Mouse (Mus musculus): Measurements from ENCODE around the gene Wnt8b. TPM values are rescaled to one million over a fixed set of nuclear protein-coding genes. Genes with fewer than 3 reads are reported as not detected.

The Wnt8b gene
- 0.45 and 0.46 TPM in 2 replicates for polyA plus RNA-seq (2014; fragmentation: Nextera tagmentation; extraction: Ambion mirVana)

- H3K4me2 ChIP-seq (ENCODE audit: low read depth), result no peak within 1 kb of the TSS
- DNase-seq (ENCODE audit: low spot score) (no peak), ATAC-seq (ENCODE audit: insufficient read depth, low FRiP score, low TSS enrichment) (no peak)
- WGBS, result 33% methylated on average over 8 of the region's 8 CpGs
- no peaks in the 10 kb centered on the region for H3K36me3 ChIP-seq (ENCODE audit: control insufficient read depth, insufficient read depth, low read length)
- H3K27ac ChIP-seq (ENCODE audit: low read depth, low read length), result no peak within 1 kb of the TSS
- H3K4me1 ChIP-seq (ENCODE audit: control insufficient read depth, insufficient read depth, low read length), result no peaks in the 10 kb centered on the region
- no peak within 1 kb of the TSS for H3K9ac ChIP-seq (ENCODE audit: low read length)
- no peak within 1 kb of the TSS for H3K4me3 ChIP-seq (ENCODE audit: low read depth, low read length)
- H3K9me3 ChIP-seq (ENCODE audit: control insufficient read depth, low read length), result no peaks in the 10 kb centered on the region
- H3K27me3 ChIP-seq (ENCODE audit: control insufficient read depth, insufficient read depth, low read length), result no peaks in the 10 kb centered on the region
Measured at GRCm38 (mm10) chr19:44493128-44493527, at the start of gene Wnt8b. Gene Wnt8b, plus strand, starts transcription at chr19:44493472.

DNA sequence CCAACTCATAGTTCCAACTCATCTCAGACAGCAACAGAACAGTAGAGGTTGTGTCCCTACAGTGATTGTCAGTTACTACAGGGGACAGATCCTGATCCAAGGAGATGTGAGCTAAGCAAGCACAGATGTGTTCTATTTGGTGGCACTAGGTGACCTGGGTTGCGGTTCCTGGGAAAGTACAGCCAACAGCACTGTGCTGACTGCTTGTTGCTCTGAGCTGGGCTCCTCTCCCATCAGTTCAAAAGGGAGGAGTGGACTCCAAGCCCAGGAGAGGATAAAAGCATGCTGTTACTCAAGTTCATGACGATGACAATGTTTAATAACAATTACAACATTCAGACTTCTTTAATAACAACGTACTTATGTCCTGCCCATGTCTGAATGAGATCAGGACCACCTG, 47.5 kb upstream of the Wnt8b start:
- Histone ChIP-seq H3K27me3 (ENCODE audit: control insufficient read depth, insufficient read depth, low read length) (no peaks in the 10 kb centered on the region), H3K9me3 (ENCODE audit: control insufficient read depth, low read length) (no peaks in the 10 kb centered on the region), H3K4me1 (ENCODE audit: control insufficient read depth, insufficient read depth, low read length) (no peaks in the 10 kb centered on the region), H3K36me3 (ENCODE audit: control insufficient read depth, insufficient read depth, low read length) (no peaks in the 10 kb centered on the region), H3K4me3 (ENCODE audit: low read depth, low read length) (no peak overlapping the region), H3K4me2 (ENCODE audit: low read depth) (no peak overlapping the region), H3K27ac (ENCODE audit: low read depth, low read length) (no peak overlapping the region), H3K9ac (ENCODE audit: low read length) (no peak overlapping the region)
- DNase-seq (ENCODE audit: low spot score) (no peak), ATAC-seq (ENCODE audit: insufficient read depth, low FRiP score, low TSS enrichment) (no peak)
- WGBS, result 92% methylated on average over 3 of the region's 3 CpGs

DNA sequence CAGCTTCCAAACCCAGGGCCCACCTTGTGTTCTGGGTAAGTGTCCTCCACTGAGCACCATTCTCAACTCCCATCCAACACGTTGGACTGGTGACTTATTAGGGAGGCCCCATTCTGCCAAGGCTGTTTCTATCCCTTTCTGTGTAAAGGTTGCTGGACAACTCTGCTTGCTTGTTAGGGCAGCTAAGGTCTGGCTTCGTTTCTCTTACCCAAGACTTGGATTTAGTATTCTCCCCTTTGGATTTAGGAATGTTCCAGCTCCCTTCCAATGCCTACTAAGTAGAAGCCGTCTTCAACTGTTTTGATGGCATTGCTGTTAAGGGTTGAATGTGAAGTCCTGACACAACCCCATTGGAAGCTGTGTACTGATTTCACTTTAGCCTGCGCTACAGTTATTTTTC, 45.3 kb upstream of the Wnt8b start:
- H3K9me3 ChIP-seq (ENCODE audit: control insufficient read depth, low read length), result no peaks in the 10 kb centered on the region
- ATAC-seq (ENCODE audit: insufficient read depth, low FRiP score, low TSS enrichment) (no peak), DNase-seq (ENCODE audit: low spot score) (no peak)
- no peaks in the 10 kb centered on the region for H3K36me3 ChIP-seq (ENCODE audit: control insufficient read depth, insufficient read depth, low read length)
- WGBS, result 83% methylated on average over 4 of the region's 4 CpGs
- H3K9ac ChIP-seq (ENCODE audit: low read length), result no peak overlapping the region
- H3K4me3 ChIP-seq (ENCODE audit: low read depth, low read length), result no peak overlapping the region
- no peak overlapping the region for H3K27ac ChIP-seq (ENCODE audit: low read depth, low read length)
- H3K27me3 ChIP-seq (ENCODE audit: control insufficient read depth, insufficient read depth, low read length), result no peaks in the 10 kb centered on the region
- no peaks in the 10 kb centered on the region for H3K4me1 ChIP-seq (ENCODE audit: control insufficient read depth, insufficient read depth, low read length)
- no peak overlapping the region for H3K4me2 ChIP-seq (ENCODE audit: low read depth)

DNA sequence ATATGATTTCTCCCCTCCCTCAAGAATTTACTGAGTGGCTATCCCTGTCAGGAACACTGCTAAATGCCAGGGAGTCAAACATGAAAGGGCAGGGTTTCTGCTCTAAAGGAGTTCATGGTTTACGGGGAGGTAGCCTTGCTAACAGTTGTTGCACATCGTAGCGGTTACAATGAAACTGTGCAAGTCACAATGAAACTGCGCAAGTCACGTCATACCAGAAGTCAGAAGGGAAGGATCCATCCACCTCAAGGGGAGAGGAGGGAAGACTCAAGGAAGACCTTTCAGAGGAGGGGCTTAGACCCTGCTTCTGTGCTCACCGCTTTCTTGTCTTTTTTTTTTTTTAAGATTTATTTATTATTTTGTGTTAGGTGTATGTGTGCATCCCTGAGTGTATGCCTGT, 38.4 kb upstream of the Wnt8b start:
- Histone ChIP-seq H3K4me3 (ENCODE audit: low read depth, low read length) (no peak overlapping the region), H3K4me2 (ENCODE audit: low read depth) (no peak overlapping the region), H3K27me3 (ENCODE audit: control insufficient read depth, insufficient read depth, low read length) (no peaks in the 10 kb centered on the region), H3K36me3 (ENCODE audit: control insufficient read depth, insufficient read depth, low read length) (no peaks in the 10 kb centered on the region), H3K9ac (ENCODE audit: low read length) (no peak overlapping the region), H3K4me1 (ENCODE audit: control insufficient read depth, insufficient read depth, low read length) (no peaks in the 10 kb centered on the region), H3K27ac (ENCODE audit: low read depth, low read length) (no peak overlapping the region), H3K9me3 (ENCODE audit: control insufficient read depth, low read length) (no peaks in the 10 kb centered on the region)
- ATAC-seq (ENCODE audit: insufficient read depth, low FRiP score, low TSS enrichment) (no peak), DNase-seq (ENCODE audit: low spot score) (no peak)
- WGBS, result 93% methylated on average over 6 of the region's 6 CpGs

DNA sequence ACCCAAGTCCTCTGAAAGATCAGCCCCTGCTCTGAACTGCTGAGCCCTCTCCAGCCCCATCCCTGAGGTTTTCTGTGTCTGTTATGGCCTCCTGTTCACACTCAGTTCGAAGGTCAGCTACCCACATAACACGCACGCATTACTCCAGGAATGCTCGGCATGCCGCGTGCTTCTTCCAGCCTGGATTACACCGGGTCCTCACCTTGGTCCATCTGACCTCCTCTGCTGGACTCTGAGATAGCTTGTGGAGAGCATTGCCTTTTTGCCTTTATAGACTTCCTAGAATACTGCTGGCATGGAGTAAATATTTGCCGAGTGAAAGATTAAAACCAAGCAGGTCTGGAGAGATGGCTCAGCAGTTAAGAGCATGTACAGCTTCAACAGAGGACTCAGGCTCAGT, 37.9 kb upstream of the Wnt8b start:
- Histone ChIP-seq H3K36me3 (ENCODE audit: control insufficient read depth, insufficient read depth, low read length) (no peaks in the 10 kb centered on the region), H3K9me3 (ENCODE audit: control insufficient read depth, low read length) (no peaks in the 10 kb centered on the region), H3K4me2 (ENCODE audit: low read depth) (no peak overlapping the region), H3K9ac (ENCODE audit: low read length) (no peak overlapping the region), H3K4me1 (ENCODE audit: control insufficient read depth, insufficient read depth, low read length) (no peaks in the 10 kb centered on the region), H3K27me3 (ENCODE audit: control insufficient read depth, insufficient read depth, low read length) (no peaks in the 10 kb centered on the region), H3K27ac (ENCODE audit: low read depth, low read length) (no peak overlapping the region), H3K4me3 (ENCODE audit: low read depth, low read length) (no peak overlapping the region)
- 82% methylated on average over 8 of the region's 8 CpGs for WGBS
- ATAC-seq (ENCODE audit: insufficient read depth, low FRiP score, low TSS enrichment) (no peak), DNase-seq (ENCODE audit: low spot score) (no peak)

GRCm38 (mm10) chr19:44457359-44458055, 35.8 kb upstream of the Wnt8b start:
- no peak overlapping the region for H3K27ac ChIP-seq (ENCODE audit: low read depth, low read length)
- H3K4me2 ChIP-seq (ENCODE audit: low read depth), result no peak overlapping the region
- no peaks in the 10 kb centered on the region for H3K4me1 ChIP-seq (ENCODE audit: control insufficient read depth, insufficient read depth, low read length)
- no peaks in the 10 kb centered on the region for H3K27me3 ChIP-seq (ENCODE audit: control insufficient read depth, insufficient read depth, low read length)
- no peak for ATAC-seq (ENCODE audit: insufficient read depth, low FRiP score, low TSS enrichment)
- 56% methylated on average over 3 of the region's 3 CpGs for WGBS
- no peaks in the 10 kb centered on the region for H3K9me3 ChIP-seq (ENCODE audit: control insufficient read depth, low read length)
- no peak overlapping the region for H3K4me3 ChIP-seq (ENCODE audit: low read depth, low read length)
- no peak overlapping the region for H3K9ac ChIP-seq (ENCODE audit: low read length)
- DNase-seq (ENCODE audit: low spot score), result no peak
- H3K36me3 ChIP-seq (ENCODE audit: control insufficient read depth, insufficient read depth, low read length), result no peaks in the 10 kb centered on the region

GRCm38 (mm10) chr19:44458696-44459095, 34.6 kb upstream of the Wnt8b start:
- DNase-seq (ENCODE audit: low spot score) (no peak), ATAC-seq (ENCODE audit: insufficient read depth, low FRiP score, low TSS enrichment) (no peak)
- Histone ChIP-seq H3K36me3 (ENCODE audit: control insufficient read depth, insufficient read depth, low read length) (no peaks in the 10 kb centered on the region), H3K4me2 (ENCODE audit: low read depth) (no peak overlapping the region), H3K27ac (ENCODE audit: low read depth, low read length) (no peak overlapping the region), H3K9ac (ENCODE audit: low read length) (no peak overlapping the region), H3K9me3 (ENCODE audit: control insufficient read depth, low read length) (no peaks in the 10 kb centered on the region), H3K4me1 (ENCODE audit: control insufficient read depth, insufficient read depth, low read length) (no peaks in the 10 kb centered on the region), H3K27me3 (ENCODE audit: control insufficient read depth, insufficient read depth, low read length) (no peaks in the 10 kb centered on the region), H3K4me3 (ENCODE audit: low read depth, low read length) (no peak overlapping the region)
- WGBS, result 91% methylated on average over 13 of the region's 13 CpGs

GRCm38 (mm10) chr19:44460441-44460840, 32.8 kb upstream of the Wnt8b start:
- DNase-seq (ENCODE audit: low spot score), result no peak
- no peak overlapping the region for H3K27ac ChIP-seq (ENCODE audit: low read depth, low read length)
- no peak overlapping the region for H3K9ac ChIP-seq (ENCODE audit: low read length)
- no peak overlapping the region for H3K4me2 ChIP-seq (ENCODE audit: low read depth)
- no peaks in the 10 kb centered on the region for H3K9me3 ChIP-seq (ENCODE audit: control insufficient read depth, low read length)
- no peaks in the 10 kb centered on the region for H3K4me1 ChIP-seq (ENCODE audit: control insufficient read depth, insufficient read depth, low read length)
- 83% methylated on average over 5 of the region's 5 CpGs for WGBS
- H3K36me3 ChIP-seq (ENCODE audit: control insufficient read depth, insufficient read depth, low read length), result no peaks in the 10 kb centered on the region
- H3K4me3 ChIP-seq (ENCODE audit: low read depth, low read length), result no peak overlapping the region
- no peak for ATAC-seq (ENCODE audit: insufficient read depth, low FRiP score, low TSS enrichment)
- H3K27me3 ChIP-seq (ENCODE audit: control insufficient read depth, insufficient read depth, low read length), result no peaks in the 10 kb centered on the region

- 46% methylated on average over 4 of the region's 4 CpGs for WGBS
- ATAC-seq (ENCODE audit: insufficient read depth, low FRiP score, low TSS enrichment), result no peak
- Histone ChIP-seq H3K4me1 (ENCODE audit: control insufficient read depth, insufficient read depth, low read length) (no peaks in the 10 kb centered on the region), H3K9ac (ENCODE audit: low read length) (no peak overlapping the region), H3K4me3 (ENCODE audit: low read depth, low read length) (no peak overlapping the region), H3K27me3 (ENCODE audit: control insufficient read depth, insufficient read depth, low read length) (no peaks in the 10 kb centered on the region), H3K27ac (ENCODE audit: low read depth, low read length) (no peak overlapping the region), H3K4me2 (ENCODE audit: low read depth) (no peak overlapping the region), H3K36me3 (ENCODE audit: control insufficient read depth, insufficient read depth, low read length) (no peaks in the 10 kb centered on the region), H3K9me3 (ENCODE audit: control insufficient read depth, low read length) (no peaks in the 10 kb centered on the region)
- DNase-seq (ENCODE audit: low spot score), result no peak
Measured at GRCm38 (mm10) chr19:44461500-44461899, 31.8 kb upstream of the Wnt8b start.
